Mouse (Mus musculus) heart, embryonic 16.5 days (tissue): ENCODE measurements around the gene Nanos3. TPM values are rescaled to one million over a fixed set of nuclear protein-coding genes. Genes with fewer than 3 reads are reported as not detected.

ENCODE experiments used
- ATAC-seq: fragments of 200-750 bp; cut with Nextera tagmentation; replicated peaks from 2 replicates; pipeline ENCODE4 v1.8.0; 2017; ENCODE audit warnings: moderate number of reproducible peaks; ENCODE audit not compliant: insufficient read depth, low FRiP score; ENCODE audit errors: extremely low read depth
- H3K27ac ChIP-seq: fragments of 300-500 bp; sonication (generic); 2 replicates; pipeline ENCODE4 v1.5.1; 2014; ENCODE audit warnings: mild to moderate bottlenecking, low read length, control low read depth, moderate library complexity
- H3K27me3 ChIP-seq: fragments of 300-500 bp; sonication (generic); 2 replicates; pipeline ENCODE4 v1.6.1; 2014; ENCODE audit warnings: low read length, mixed read lengths; ENCODE audit not compliant: control insufficient read depth, insufficient read depth
- H3K36me3 ChIP-seq: fragments of 300-500 bp; sonication (generic); 2 replicates; pipeline ENCODE4 v1.6.1; 2014; ENCODE audit not compliant: control insufficient read depth, insufficient read depth
- H3K4me1 ChIP-seq: fragments of 300-500 bp; sonication (generic); 2 replicates; pipeline ENCODE4 v1.6.1; 2014; ENCODE audit warnings: low read length, mixed read lengths; ENCODE audit not compliant: control insufficient read depth, insufficient read depth
- H3K4me2 ChIP-seq: fragments of 300-500 bp; sonication (generic); 2 replicates; pipeline ENCODE4 v1.6.1; 2014; ENCODE audit warnings: low read depth, mild to moderate bottlenecking, control low read depth, low read length
- H3K4me3 ChIP-seq: fragments of 300-500 bp; sonication (generic); 2 replicates; pipeline ENCODE4 v1.5.1; 2014; ENCODE audit warnings: mild to moderate bottlenecking, control low read depth, low read length
- H3K9ac ChIP-seq: fragments of 300-500 bp; sonication (generic); 2 replicates; pipeline ENCODE4 v1.6.1; 2014; ENCODE audit warnings: low read length, control low read depth
- H3K9me3 ChIP-seq: fragments of 300-500 bp; sonication (generic); replicated peaks from 2 replicates; pipeline ENCODE4 v1.6.1; 2016; ENCODE audit warnings: low read length; ENCODE audit not compliant: control insufficient read depth
- WGBS: fragments of 180-500 bp; shearing (Covaris S2); extraction: QIAGEN DNeasy Blood & Tissue Kit; methylation state at CpG from one replicate; pipeline ENCODE4 v1.1.7; 2014; 5-methylcytosine and 5-hydroxymethylcytosine counted together
- polyA plus RNA-seq: library from polyadenylated mRNA; unstranded; fragments of >200 nt; fragmentation: Nextera tagmentation; extraction: Ambion mirVana; gene quantifications from 2 replicates; pipeline ENCODE4 v1.2.1, GENCODE M21; 2015

Nanos3 gene
- polyA plus RNA-seq, 1 experiment from 2014 or later = 1.5 TPM

DNA sequence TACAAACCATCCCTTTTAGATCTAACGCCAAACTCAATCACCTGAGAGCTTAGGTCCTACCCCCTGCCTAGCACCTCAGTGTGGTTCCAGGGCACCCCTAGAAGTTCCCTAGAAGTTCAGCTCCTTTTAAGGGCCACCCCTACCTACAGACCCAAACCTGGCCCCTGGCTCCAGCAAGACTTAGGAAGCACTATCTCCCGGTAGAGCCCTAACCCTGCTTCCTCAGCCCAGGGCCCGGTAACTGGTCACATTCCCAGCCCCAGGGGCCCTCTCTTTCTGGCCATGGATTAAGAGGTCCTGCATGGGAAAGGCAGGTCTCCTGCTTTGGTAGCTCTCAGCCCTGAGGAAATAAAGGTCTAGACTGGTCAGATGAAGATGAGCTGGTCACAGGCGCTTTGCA, 5.1 kb downstream of the Nanos3 start:
- WGBS = 23% methylated on average over 4 of the region's 4 CpGs
- H3K9ac ChIP-seq = peak overlapping the region; percentile 66
- H3K27ac ChIP-seq = 0 out of 2 replicates have a peak overlapping the region, but pooled peaks have one; percentile 33
- peaks cover 44% of the 10 kb centered on the region for H3K4me1 ChIP-seq
- no peaks in the 10 kb centered on the region for H3K27me3 ChIP-seq
- H3K4me3 ChIP-seq = peak overlapping the region; percentile 32; the same call in 1 of the 2 replicates
- peak overlapping the region; percentile 64 for H3K4me2 ChIP-seq
- H3K36me3 ChIP-seq = no peaks in the 10 kb centered on the region
- H3K9me3 ChIP-seq = no peaks in the 10 kb centered on the region
- ATAC-seq = no peak

DNA sequence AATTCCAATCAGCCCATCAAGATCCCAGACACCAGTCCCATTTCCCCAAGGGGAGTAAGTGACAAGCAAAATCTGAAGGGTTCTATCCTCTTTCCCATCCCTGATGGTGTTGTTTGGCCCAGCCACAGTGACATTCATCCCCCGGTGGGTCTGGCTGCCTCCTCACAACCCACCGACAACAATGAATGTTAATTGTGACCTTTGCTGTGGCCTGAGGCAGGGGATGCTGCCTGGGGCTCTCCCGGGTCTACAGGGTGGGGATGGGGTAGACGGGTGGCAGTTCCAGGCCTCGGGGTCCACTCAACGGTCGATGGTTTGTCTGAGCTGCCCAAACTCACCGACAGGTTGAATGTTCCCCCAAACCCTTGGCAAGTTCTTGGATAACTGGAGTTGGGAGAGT, 6.4 kb downstream of the Nanos3 start:
- Histone ChIP-seq H3K4me1 (peaks cover 36% of the 10 kb centered on the region), H3K36me3 (no peaks in the 10 kb centered on the region), H3K9me3 (no peaks in the 10 kb centered on the region), H3K9ac (no peak overlapping the region), H3K27ac (no peak overlapping the region), H3K27me3 (no peaks in the 10 kb centered on the region), H3K4me2 (no peak overlapping the region), H3K4me3 (no peak overlapping the region)
- WGBS = 87% methylated on average over 8 of the region's 8 CpGs
- no peak for ATAC-seq

DNA sequence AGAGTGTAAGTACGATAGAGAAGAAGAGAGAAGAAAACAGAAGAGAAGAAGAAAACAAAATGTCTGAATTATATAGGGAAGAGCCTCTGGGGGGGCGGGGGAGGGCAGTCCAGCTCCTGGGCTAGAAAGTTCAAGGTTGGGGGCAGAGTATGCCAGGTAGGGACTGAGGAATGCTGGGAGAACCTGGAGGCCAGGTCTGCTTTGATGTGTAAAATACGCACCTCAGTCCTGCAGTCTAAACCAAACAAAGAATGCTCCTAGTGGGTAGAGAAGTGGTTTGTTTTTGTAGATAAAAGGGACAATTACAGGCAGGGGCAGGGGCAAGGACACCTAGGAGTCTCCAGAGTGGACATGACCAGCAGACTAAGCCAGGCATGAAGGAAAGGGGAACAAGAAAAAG, 7.6 kb downstream of the Nanos3 start:
- Histone ChIP-seq H3K27ac (no peak overlapping the region), H3K9ac (no peak overlapping the region), H3K4me2 (no peak overlapping the region), H3K27me3 (no peaks in the 10 kb centered on the region), H3K36me3 (peaks cover 9% of the 10 kb centered on the region; the same call in 1 of the 2 replicates), H3K9me3 (no peaks in the 10 kb centered on the region), H3K4me3 (no peak overlapping the region), H3K4me1 (peaks cover 29% of the 10 kb centered on the region)
- ATAC-seq = no peak
- WGBS = 84% methylated on average over 3 of the region's 3 CpGs

DNA sequence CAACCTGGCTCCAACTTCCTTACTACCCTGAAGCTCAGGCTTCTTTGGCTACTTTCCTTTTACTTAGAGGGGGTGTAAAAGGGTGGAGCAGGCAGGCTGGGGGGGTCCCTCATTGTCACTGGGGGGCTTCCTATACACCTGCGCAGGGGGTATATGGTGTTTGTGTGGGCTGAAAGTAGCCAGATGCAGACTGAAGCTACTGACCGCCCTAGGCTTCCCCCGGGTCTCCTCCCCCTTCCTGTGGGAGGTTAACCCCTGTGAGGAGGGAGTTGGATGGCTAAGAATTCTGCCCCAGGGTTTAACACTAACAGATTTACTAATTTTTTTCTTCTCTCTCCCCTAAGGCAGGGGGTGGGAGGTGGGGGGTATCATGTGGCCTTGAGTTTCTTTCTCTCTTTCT, 8.5 kb downstream of the Nanos3 start:
- WGBS = 45% methylated on average over 3 of the region's 3 CpGs

DNA sequence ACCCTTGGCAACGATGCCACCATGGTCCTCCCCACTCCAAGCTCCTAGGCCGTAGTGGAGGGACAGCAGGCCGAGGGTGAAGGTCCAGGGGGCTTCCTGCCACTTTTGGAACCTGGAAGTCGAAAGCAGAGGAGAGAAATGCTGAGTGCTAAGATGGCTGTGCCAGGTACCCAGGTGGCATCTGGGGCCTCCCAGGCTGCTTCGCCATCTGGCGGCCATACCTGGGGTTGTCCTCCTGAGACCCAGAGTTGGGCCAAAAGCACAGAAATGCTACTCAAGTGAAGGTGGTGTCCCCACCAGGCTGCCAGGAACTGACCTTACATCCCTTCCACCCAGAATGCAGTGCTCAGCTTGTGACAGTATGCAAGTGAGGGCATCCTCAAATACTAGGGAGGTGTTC, 11.2 kb downstream of the Nanos3 start:
- no peak overlapping the region for H3K9ac ChIP-seq
- H3K36me3 ChIP-seq = peaks cover 12% of the 10 kb centered on the region; the same call in 1 of the 2 replicates
- no peaks in the 10 kb centered on the region for H3K27me3 ChIP-seq
- H3K4me3 ChIP-seq = no peak overlapping the region
- no peaks in the 10 kb centered on the region for H3K9me3 ChIP-seq
- no peak overlapping the region for H3K27ac ChIP-seq
- H3K4me1 ChIP-seq = peaks cover 6% of the 10 kb centered on the region
- no peak overlapping the region for H3K4me2 ChIP-seq
- 74% methylated on average over 6 of the region's 6 CpGs for WGBS
- no peak for ATAC-seq

More for the DNA sequence above, 8.5 kb downstream of the Nanos3 start:
- no peak overlapping the region for H3K9ac ChIP-seq
- peaks cover 29% of the 10 kb centered on the region for H3K4me1 ChIP-seq
- peaks cover 12% of the 10 kb centered on the region; the same call in 1 of the 2 replicates for H3K36me3 ChIP-seq
- no peak overlapping the region for H3K27ac ChIP-seq
- no peak for ATAC-seq
- H3K4me3 ChIP-seq = no peak overlapping the region; the same call in 1 of the 2 replicates
- no peaks in the 10 kb centered on the region for H3K27me3 ChIP-seq
- H3K4me2 ChIP-seq = no peak overlapping the region
- H3K9me3 ChIP-seq = no peaks in the 10 kb centered on the region

DNA sequence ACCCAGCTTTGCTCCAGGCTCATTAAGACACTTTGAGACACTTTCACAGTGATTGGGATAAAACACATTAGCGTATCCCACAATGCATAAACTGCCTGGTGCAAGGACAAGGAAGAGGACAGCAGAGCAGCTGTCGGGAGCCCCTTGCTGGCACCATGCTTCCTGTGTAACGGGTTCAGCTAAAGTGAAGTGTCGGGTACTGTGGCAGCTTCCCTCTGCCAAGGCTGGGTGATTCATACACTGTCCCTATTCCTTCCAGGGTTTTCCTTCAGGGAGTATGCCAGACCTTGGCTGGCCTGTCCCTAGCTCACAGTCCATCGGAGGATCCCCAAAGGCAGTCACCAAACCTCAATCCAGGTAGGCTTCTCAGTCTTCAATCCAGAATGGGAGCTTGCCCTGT, 14.9 kb downstream of the Nanos3 start:
- H3K4me2 ChIP-seq = no peak overlapping the region
- no peaks in the 10 kb centered on the region for H3K9me3 ChIP-seq
- no peaks in the 10 kb centered on the region for H3K27me3 ChIP-seq
- peaks cover 6% of the 10 kb centered on the region; the same call in 1 of the 2 replicates for H3K4me1 ChIP-seq
- 86% methylated on average over 5 of the region's 5 CpGs for WGBS
- no peak overlapping the region for H3K27ac ChIP-seq
- H3K4me3 ChIP-seq = no peak overlapping the region
- H3K9ac ChIP-seq = no peak overlapping the region
- peaks cover 12% of the 10 kb centered on the region; the same call in 1 of the 2 replicates for H3K36me3 ChIP-seq
- ATAC-seq = no peak

DNA sequence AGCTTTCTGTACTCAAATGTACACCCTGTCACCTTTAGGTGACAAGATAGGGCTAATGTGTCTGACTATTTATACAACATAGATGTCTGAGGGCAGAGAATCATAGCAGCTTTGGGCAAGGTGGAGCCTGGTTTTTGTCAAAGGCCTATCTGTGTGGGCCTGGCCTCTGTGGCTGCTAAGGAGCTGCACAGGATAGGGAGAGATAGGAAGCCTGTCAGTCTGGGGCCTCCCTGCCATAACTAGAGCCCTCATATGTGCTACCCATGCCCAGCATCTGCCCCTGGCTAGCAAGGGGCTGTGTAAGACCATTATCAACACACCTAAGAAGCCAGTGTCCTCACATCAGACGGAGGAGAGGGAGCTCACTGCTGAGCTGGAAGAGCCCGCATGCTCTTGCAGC, 17.3 kb downstream of the Nanos3 start:
- ATAC-seq = no peak
- H3K36me3 ChIP-seq = peaks cover 5% of the 10 kb centered on the region; the same call in 1 of the 2 replicates
- H3K9ac ChIP-seq = no peak overlapping the region
- H3K4me1 ChIP-seq = peaks cover 6% of the 10 kb centered on the region; the same call in 1 of the 2 replicates
- no peaks in the 10 kb centered on the region for H3K27me3 ChIP-seq
- H3K27ac ChIP-seq = no peak overlapping the region
- H3K4me2 ChIP-seq = no peak overlapping the region
- no peaks in the 10 kb centered on the region for H3K9me3 ChIP-seq
- no peak overlapping the region for H3K4me3 ChIP-seq
- WGBS = 68% methylated on average over 2 of the region's 2 CpGs

DNA sequence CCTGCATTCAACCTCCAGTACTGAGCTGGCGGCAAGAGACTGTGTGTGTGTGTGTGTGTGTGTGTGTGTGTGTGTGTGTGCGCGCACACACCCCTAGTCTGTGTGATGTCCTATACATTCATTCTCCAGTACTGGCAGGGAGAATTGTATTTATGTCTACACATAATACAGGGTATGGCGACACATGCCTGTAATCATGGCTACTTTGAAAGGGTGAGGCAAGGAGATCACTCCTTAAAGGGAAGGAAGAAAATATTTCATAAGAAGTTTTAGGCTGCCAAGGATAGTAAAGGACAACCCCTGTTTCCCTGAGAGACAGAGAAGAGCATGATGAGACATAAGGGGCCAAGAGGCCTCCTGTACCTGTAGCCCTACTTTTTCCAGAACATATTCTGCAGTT, 27.4 kb downstream of the Nanos3 start:
- Histone ChIP-seq H3K4me3 (no peak overlapping the region), H3K9me3 (no peaks in the 10 kb centered on the region), H3K36me3 (no peaks in the 10 kb centered on the region), H3K27ac (no peak overlapping the region), H3K4me2 (no peak overlapping the region), H3K27me3 (no peaks in the 10 kb centered on the region), H3K4me1 (no peaks in the 10 kb centered on the region), H3K9ac (no peak overlapping the region)
- WGBS = 86% methylated on average over 4 of the region's 4 CpGs
- no peak for ATAC-seq

DNA sequence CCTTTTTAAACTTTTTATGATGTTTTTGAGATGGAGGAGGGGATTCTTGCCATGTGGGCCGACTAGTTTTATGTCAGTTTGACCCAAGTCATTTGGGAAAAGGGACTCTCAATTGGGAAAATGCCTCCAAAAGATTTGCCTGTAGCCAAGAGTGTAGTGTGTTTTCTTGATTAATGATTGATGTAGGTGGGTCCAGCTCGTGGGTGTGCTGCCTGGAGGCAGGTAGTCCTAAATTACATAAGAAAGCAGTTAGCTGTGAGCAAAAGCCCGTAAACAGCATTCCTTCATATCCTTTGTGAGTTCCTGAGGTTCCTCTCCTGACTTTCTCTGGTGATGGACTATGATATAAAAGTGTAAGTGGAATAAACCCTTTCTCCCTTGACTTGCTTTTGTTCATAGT, 35.8 kb downstream of the Nanos3 start:
- Histone ChIP-seq H3K27ac (no peak overlapping the region), H3K9ac (no peak overlapping the region), H3K9me3 (no peaks in the 10 kb centered on the region), H3K4me2 (no peak overlapping the region), H3K4me1 (peaks cover 14% of the 10 kb centered on the region), H3K27me3 (no peaks in the 10 kb centered on the region), H3K4me3 (no peak overlapping the region), H3K36me3 (no peaks in the 10 kb centered on the region)
- 79% methylated on average over 3 of the region's 3 CpGs for WGBS
- ATAC-seq = no peak
